Mouse (Mus musculus): ENCODE measurements around the gene Ntrk2. TPM values are rescaled to one million over a fixed set of nuclear protein-coding genes. Genes with fewer than 3 reads are reported as not detected.
"Not testable (repeated sequence)": the region's sequence is repeated elsewhere in the genome, so short reads cannot be mapped to it uniquely, and the experiment has no call there.

The Ntrk2 gene
- polyA plus RNA-seq, 1 experiment from 2014 or later: 3.2 TPM

DNA sequence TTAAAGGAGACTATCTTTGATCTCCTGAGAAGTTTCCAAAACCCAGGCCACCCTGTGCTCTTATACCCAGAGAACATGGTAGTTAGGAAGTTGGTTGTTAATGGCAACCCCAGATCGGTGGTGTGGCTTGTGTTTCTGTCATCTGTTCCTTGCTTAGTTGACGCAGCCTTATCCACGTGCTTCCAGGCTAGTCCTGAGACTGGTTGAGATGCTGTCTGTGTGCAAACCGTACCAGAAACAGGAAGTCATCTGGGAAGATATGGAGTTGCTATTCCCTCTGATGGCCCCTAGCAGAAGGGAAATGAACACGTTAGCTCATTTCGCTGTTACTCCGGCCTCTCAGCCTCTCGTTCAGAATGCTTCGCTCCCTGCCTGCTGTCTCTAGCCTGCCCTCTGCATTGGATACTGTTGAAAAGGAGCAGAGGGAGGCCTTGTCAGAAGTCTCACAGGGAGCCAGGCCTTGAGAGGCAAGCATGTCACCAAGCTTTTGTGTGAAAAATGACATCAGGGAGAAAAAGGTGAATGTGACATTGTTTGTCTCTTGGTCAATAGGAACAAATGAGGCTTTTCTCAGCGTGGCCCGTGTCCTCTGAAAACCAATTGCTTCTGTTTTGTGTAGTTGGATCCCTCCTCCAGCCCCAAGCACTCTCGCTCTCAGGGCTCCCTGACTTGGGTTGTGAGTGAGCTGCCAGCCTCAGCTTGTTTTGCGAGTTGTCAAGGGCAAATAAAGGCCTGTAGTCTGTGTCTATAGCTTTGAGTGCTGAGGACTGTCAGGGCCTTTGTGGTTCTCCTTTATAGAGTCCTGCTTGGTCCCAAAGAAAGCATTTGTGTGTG lies 285.0 kb downstream of the Ntrk2 start:
- Histone ChIP-seq H3K9ac (ENCODE audit: low read length) (no peak overlapping the region), H3K27me3 (ENCODE audit: control insufficient read depth, insufficient read depth, low read depth, low read length) (no peaks in the 10 kb centered on the region), H3K4me3 (ENCODE audit: low read length) (no peak overlapping the region), H3K36me3 (ENCODE audit: control insufficient read depth, insufficient read depth, low read length) (no peaks in the 10 kb centered on the region), H3K9me3 (ENCODE audit: control insufficient read depth, low read length) (no peaks in the 10 kb centered on the region), H3K4me1 (replicated peaks; ENCODE audit: control insufficient read depth, insufficient read depth, low read length) (no peaks in the 10 kb centered on the region), H3K4me2 (ENCODE audit: low read depth, low read length) (no peak overlapping the region), H3K27ac (ENCODE audit: low read length) (no peak overlapping the region)
- 49% methylated on average over 13 of the region's 13 CpGs for WGBS
- no peak for ATAC-seq (ENCODE audit: low read depth)

DNA sequence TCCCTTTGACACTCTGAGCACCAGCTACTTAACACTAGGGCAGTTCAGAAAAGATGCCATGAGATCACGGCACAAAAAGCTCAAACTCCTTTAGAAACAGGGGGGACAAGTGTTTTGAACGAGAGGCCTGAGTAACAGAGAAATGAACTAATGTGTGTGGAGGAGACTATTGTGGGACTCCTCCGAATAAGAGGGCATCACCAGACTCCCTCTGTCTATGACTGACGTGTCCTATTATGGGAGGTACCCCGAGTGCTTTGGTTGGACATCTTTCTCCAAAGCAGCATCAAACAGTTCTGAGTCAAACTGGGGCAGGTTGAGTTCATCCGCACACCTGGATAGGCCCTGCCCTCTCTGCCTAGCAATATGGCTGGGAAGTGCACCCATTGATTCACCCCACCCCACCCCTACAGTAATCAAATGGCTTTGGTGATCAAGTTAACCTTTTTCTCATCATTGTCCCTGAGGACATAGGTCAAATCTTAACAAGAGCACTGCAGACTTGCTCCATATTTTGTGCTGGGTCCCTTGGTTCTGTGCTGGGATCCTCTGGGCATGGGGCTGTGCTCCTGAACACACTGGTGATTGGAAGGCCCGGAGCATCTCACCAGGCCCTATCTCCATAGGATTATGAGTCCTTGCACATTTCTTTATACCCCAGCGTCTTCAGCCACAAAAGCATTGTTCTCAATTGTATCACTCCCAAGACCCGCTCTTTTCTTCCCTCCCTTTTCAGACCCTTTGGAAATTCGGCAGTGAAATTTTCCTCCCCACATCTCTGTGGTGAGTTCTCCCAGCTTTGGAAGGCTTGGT lies 285.9 kb downstream of the Ntrk2 start:
- Histone ChIP-seq H3K4me3 (ENCODE audit: low read length) (no peak overlapping the region), H3K9ac (ENCODE audit: low read length) (no peak overlapping the region), H3K36me3 (ENCODE audit: control insufficient read depth, insufficient read depth, low read length) (no peaks in the 10 kb centered on the region), H3K9me3 (ENCODE audit: control insufficient read depth, low read length) (no peaks in the 10 kb centered on the region), H3K4me2 (ENCODE audit: low read depth, low read length) (no peak overlapping the region), H3K27me3 (ENCODE audit: control insufficient read depth, insufficient read depth, low read depth, low read length) (no peaks in the 10 kb centered on the region), H3K27ac (ENCODE audit: low read length) (no peak overlapping the region), H3K4me1 (replicated peaks; ENCODE audit: control insufficient read depth, insufficient read depth, low read length) (no peaks in the 10 kb centered on the region)
- WGBS: 60% methylated on average over 10 of the region's 10 CpGs
- no peak for ATAC-seq (ENCODE audit: low read depth)

DNA sequence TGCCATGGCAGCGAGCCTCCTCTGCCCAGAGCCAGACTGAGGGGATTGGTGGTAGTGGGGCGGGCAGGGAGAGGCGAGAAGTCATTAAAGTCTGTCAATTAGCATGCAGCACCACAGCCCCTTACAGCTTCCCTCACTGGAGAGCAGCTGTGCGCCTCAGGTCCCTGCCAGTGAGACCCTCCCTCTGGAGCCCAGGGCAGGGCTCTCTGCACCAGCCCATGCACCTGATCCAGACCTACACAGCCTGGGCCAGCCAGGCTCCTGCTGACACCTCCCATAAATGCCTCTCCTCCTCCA lies 286.4 kb downstream of the Ntrk2 start:
- Histone ChIP-seq H3K4me2 (ENCODE audit: low read depth, low read length) (no peak overlapping the region), H3K9me3 (ENCODE audit: control insufficient read depth, low read length) (no peaks in the 10 kb centered on the region), H3K9ac (ENCODE audit: low read length) (no peak overlapping the region), H3K36me3 (ENCODE audit: control insufficient read depth, insufficient read depth, low read length) (no peaks in the 10 kb centered on the region), H3K4me3 (ENCODE audit: low read length) (no peak overlapping the region), H3K27me3 (ENCODE audit: control insufficient read depth, insufficient read depth, low read depth, low read length) (no peaks in the 10 kb centered on the region), H3K4me1 (replicated peaks; ENCODE audit: control insufficient read depth, insufficient read depth, low read length) (no peaks in the 10 kb centered on the region), H3K27ac (ENCODE audit: low read length) (no peak overlapping the region)
- no peak for ATAC-seq (ENCODE audit: low read depth)
- WGBS: 18% methylated on average over 4 of the region's 4 CpGs

GRCm38 (mm10) chr13:59094722-59095121 lies 288.4 kb downstream of the Ntrk2 start:
- Histone ChIP-seq H3K27ac (ENCODE audit: low read length) (no peak overlapping the region), H3K4me2 (ENCODE audit: low read depth, low read length) (no peak overlapping the region), H3K4me1 (replicated peaks; ENCODE audit: control insufficient read depth, insufficient read depth, low read length) (no peaks in the 10 kb centered on the region), H3K36me3 (ENCODE audit: control insufficient read depth, insufficient read depth, low read length) (no peaks in the 10 kb centered on the region), H3K27me3 (ENCODE audit: control insufficient read depth, insufficient read depth, low read depth, low read length) (no peaks in the 10 kb centered on the region), H3K9me3 (ENCODE audit: control insufficient read depth, low read length) (no peaks in the 10 kb centered on the region), H3K9ac (ENCODE audit: low read length) (no peak overlapping the region), H3K4me3 (ENCODE audit: low read length) (no peak overlapping the region)
- ATAC-seq (ENCODE audit: low read depth): no peak
- WGBS: 89% methylated on average over 7 of the region's 7 CpGs

- H3K9ac ChIP-seq (ENCODE audit: low read length): no peak overlapping the region
- 25% methylated on average over 10 of the region's 10 CpGs for WGBS
- peak; percentile 49; the same call in 1 of the 2 replicates for ATAC-seq (ENCODE audit: low read depth)
- no peaks in the 10 kb centered on the region for H3K36me3 ChIP-seq (ENCODE audit: control insufficient read depth, insufficient read depth, low read length)
- H3K4me3 ChIP-seq (ENCODE audit: low read length): no peak overlapping the region
- H3K27me3 ChIP-seq (ENCODE audit: control insufficient read depth, insufficient read depth, low read depth, low read length): no peaks in the 10 kb centered on the region
- H3K4me2 ChIP-seq (ENCODE audit: low read depth, low read length): no peak overlapping the region; the same call in 1 of the 2 replicates
- no peaks in the 10 kb centered on the region for H3K9me3 ChIP-seq (ENCODE audit: control insufficient read depth, low read length)
- H3K27ac ChIP-seq (ENCODE audit: low read length): no peak overlapping the region
- no peaks in the 10 kb centered on the region for H3K4me1 ChIP-seq (replicated peaks; ENCODE audit: control insufficient read depth, insufficient read depth, low read length)
Measured at GRCm38 (mm10) chr13:59095811-59096391, 289.5 kb downstream of the Ntrk2 start.

DNA sequence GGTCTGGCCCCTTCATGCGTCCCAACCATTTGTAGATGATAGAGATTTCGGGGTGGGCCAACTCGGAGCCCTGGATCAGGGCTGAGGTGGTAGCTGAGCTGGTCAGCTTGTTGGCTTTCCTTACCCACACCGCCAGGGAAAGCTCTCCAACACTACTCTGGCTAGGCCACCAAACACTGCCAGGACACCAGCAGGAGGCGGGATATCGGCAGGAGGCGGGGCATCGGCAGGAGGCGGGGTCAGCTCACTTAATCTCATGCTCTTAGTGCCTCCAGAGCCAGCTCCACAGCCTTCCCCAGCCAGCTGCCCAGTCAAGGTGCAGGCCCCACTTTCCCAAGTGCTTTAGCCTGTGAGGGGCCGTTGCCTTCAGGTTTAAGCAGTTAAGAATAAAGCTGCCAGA lies 293.7 kb downstream of the Ntrk2 start:
- no peaks in the 10 kb centered on the region for H3K9me3 ChIP-seq (ENCODE audit: control insufficient read depth, low read length)
- H3K27me3 ChIP-seq (ENCODE audit: control insufficient read depth, insufficient read depth, low read depth, low read length): no peaks in the 10 kb centered on the region
- ATAC-seq (ENCODE audit: low read depth): no peak
- H3K9ac ChIP-seq (ENCODE audit: low read length): no peak overlapping the region
- H3K36me3 ChIP-seq (ENCODE audit: control insufficient read depth, insufficient read depth, low read length): no peaks in the 10 kb centered on the region
- H3K4me3 ChIP-seq (ENCODE audit: low read length): no peak overlapping the region
- H3K4me1 ChIP-seq (replicated peaks; ENCODE audit: control insufficient read depth, insufficient read depth, low read length): no peaks in the 10 kb centered on the region
- WGBS: 41% methylated on average over 10 of the region's 10 CpGs
- no peak overlapping the region for H3K27ac ChIP-seq (ENCODE audit: low read length)
- H3K4me2 ChIP-seq (ENCODE audit: low read depth, low read length): no peak overlapping the region

DNA sequence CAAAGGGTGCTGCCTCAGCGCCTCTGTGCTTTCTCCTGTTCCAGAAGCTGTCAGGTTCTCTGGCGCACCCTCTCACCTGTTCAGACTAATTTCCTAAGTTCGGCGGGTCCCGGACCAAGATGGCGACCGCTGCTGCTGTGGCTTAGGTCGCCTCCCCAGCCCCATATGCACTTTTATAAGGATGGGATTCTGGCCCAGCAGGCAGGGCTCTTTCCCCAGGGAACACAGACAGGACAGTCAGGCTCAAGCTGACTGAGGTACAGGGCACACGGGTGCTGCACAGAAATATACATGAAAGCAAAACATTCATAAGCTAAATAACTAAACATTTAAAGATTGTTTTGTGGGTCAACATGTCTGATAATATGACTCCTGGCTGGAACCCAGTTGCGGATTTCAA lies 301.4 kb downstream of the Ntrk2 start:
- not testable (repeated sequence) for H3K9ac ChIP-seq (ENCODE audit: low read length); H3K27me3 ChIP-seq (ENCODE audit: control insufficient read depth, insufficient read depth, low read depth, low read length); ATAC-seq (ENCODE audit: low read depth); H3K36me3 ChIP-seq (ENCODE audit: control insufficient read depth, insufficient read depth, low read length); H3K27ac ChIP-seq (ENCODE audit: low read length); H3K4me3 ChIP-seq (ENCODE audit: low read length); H3K4me1 ChIP-seq (replicated peaks; ENCODE audit: control insufficient read depth, insufficient read depth, low read length); H3K9me3 ChIP-seq (ENCODE audit: control insufficient read depth, low read length); H3K4me2 ChIP-seq (ENCODE audit: low read depth, low read length)
- WGBS: 85% methylated on average over 10 of the region's 10 CpGs

DNA sequence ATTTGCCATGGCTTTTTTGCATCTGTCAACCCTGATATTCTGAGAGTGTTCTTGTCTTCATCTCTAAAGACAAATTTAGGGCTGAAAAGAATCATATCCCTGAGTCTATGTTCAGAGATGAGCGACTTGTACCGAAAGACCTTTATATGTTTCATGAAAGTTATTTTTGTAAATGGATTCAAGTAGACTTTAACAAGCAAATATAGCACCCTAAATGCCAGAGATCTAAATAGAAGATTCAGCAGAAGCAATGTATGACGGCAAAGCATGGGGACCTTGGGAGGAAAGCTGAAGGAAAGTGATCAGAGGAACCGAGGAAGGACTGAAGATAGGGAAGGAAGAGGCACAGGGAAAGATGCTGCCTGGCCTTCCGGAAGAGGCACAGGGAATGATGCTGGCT lies 303.7 kb downstream of the Ntrk2 start:
- Histone ChIP-seq H3K36me3 (ENCODE audit: control insufficient read depth, insufficient read depth, low read length) (no peaks in the 10 kb centered on the region), H3K4me3 (ENCODE audit: low read length) (no peak overlapping the region), H3K9me3 (ENCODE audit: control insufficient read depth, low read length) (peaks cover 2% of the 10 kb centered on the region; the same call in 1 of the 2 replicates), H3K9ac (ENCODE audit: low read length) (no peak overlapping the region), H3K4me2 (ENCODE audit: low read depth, low read length) (no peak overlapping the region), H3K27me3 (ENCODE audit: control insufficient read depth, insufficient read depth, low read depth, low read length) (no peaks in the 10 kb centered on the region), H3K4me1 (replicated peaks; ENCODE audit: control insufficient read depth, insufficient read depth, low read length) (no peaks in the 10 kb centered on the region), H3K27ac (ENCODE audit: low read length) (no peak overlapping the region)
- WGBS: 89% methylated on average over 5 of the region's 5 CpGs
- no peak for ATAC-seq (ENCODE audit: low read depth)

GRCm38 (mm10) chr13:59114684-59115083 lies 308.3 kb downstream of the Ntrk2 start:
- no peak overlapping the region for H3K4me2 ChIP-seq (ENCODE audit: low read depth, low read length)
- 93% methylated on average over 1 of the region's 1 CpGs for WGBS
- H3K36me3 ChIP-seq (ENCODE audit: control insufficient read depth, insufficient read depth, low read length): no peaks in the 10 kb centered on the region
- H3K9ac ChIP-seq (ENCODE audit: low read length): no peak overlapping the region
- H3K27ac ChIP-seq (ENCODE audit: low read length): no peak overlapping the region
- no peaks in the 10 kb centered on the region; the same call in 1 of the 2 replicates for H3K4me1 ChIP-seq (replicated peaks; ENCODE audit: control insufficient read depth, insufficient read depth, low read length)
- ATAC-seq (ENCODE audit: low read depth): no peak
- no peaks in the 10 kb centered on the region for H3K27me3 ChIP-seq (ENCODE audit: control insufficient read depth, insufficient read depth, low read depth, low read length)
- H3K4me3 ChIP-seq (ENCODE audit: low read length): no peak overlapping the region
- H3K9me3 ChIP-seq (ENCODE audit: control insufficient read depth, low read length): peaks cover 6% of the 10 kb centered on the region; the same call in 1 of the 2 replicates
